Mouse (Mus musculus): Measurements from ENCODE around the gene Pld4.

The Pld4 gene

GRCm38 (mm10) chr12:112743168-112743975, 17.1 kb upstream of the Pld4 start:
- TF ChIP-seq POU5F1 (IDR thresholded peaks at IDR 0.05; ENCODE audit: borderline replicate concordance, low read length) (no peak), CTCF (conservative IDR thresholded peaks at IDR 0.05; ENCODE audit: low read length) (peak; percentile 84), NANOG (IDR thresholded peaks at IDR 0.05; ENCODE audit: borderline replicate concordance, low read length) (no peak)
- Histone ChIP-seq H3K36me3 (ENCODE audit: insufficient read depth, low read length) (peaks cover 62% of the 10 kb centered on the region), H3K9me3 (ENCODE audit: low read length) (no peaks in the 10 kb centered on the region), H3K27me3 (ENCODE audit: insufficient read depth, low read length) (no peaks in the 10 kb centered on the region), H3K4me3 (replicated peaks; ENCODE audit: low read length) (peak overlapping the region; percentile 37), H3K4me1 (replicated peaks; ENCODE audit: low read depth, low read length) (peaks cover 61% of the 10 kb centered on the region)

- Histone ChIP-seq H3K4me3 (replicated peaks; ENCODE audit: low read length) (no peak overlapping the region), H3K36me3 (ENCODE audit: insufficient read depth, low read length) (peaks cover 54% of the 10 kb centered on the region), H3K4me1 (replicated peaks; ENCODE audit: low read depth, low read length) (peaks cover 53% of the 10 kb centered on the region), H3K27me3 (ENCODE audit: insufficient read depth, low read length) (no peaks in the 10 kb centered on the region), H3K9me3 (ENCODE audit: low read length) (no peaks in the 10 kb centered on the region)
- TF ChIP-seq CTCF (conservative IDR thresholded peaks at IDR 0.05; ENCODE audit: low read length): no peak
- no peak for TF ChIP-seq NANOG (IDR thresholded peaks at IDR 0.05; ENCODE audit: borderline replicate concordance, low read length)
- TF ChIP-seq POU5F1 (IDR thresholded peaks at IDR 0.05; ENCODE audit: borderline replicate concordance, low read length): no peak
Observed at GRCm38 (mm10) chr12:112744211-112744610, 16.2 kb upstream of the Pld4 start.

- H3K27me3 ChIP-seq (ENCODE audit: insufficient read depth, low read length): no peaks in the 10 kb centered on the region
- no peak overlapping the region for H3K4me3 ChIP-seq (replicated peaks; ENCODE audit: low read length)
- peaks cover 46% of the 10 kb centered on the region for H3K36me3 ChIP-seq (ENCODE audit: insufficient read depth, low read length)
- no peaks in the 10 kb centered on the region for H3K9me3 ChIP-seq (ENCODE audit: low read length)
- peaks cover 48% of the 10 kb centered on the region for H3K4me1 ChIP-seq (replicated peaks; ENCODE audit: low read depth, low read length)
- TF ChIP-seq NANOG (IDR thresholded peaks at IDR 0.05; ENCODE audit: borderline replicate concordance, low read length) (no peak), CTCF (conservative IDR thresholded peaks at IDR 0.05; ENCODE audit: low read length) (no peak), POU5F1 (IDR thresholded peaks at IDR 0.05; ENCODE audit: borderline replicate concordance, low read length) (no peak)
Observed at GRCm38 (mm10) chr12:112744891-112745580, 15.4 kb upstream of the Pld4 start.

GRCm38 (mm10) chr12:112745716-112746115, 14.7 kb upstream of the Pld4 start:
- 0 out of 2 replicates have a peak, but pooled peaks cover 1% of the 10 kb centered on the region for H3K27me3 ChIP-seq (ENCODE audit: insufficient read depth, low read length)

GRCm38 (mm10) chr12:112746461-112746807, 14.0 kb upstream of the Pld4 start:
- Histone ChIP-seq H3K27me3 (ENCODE audit: insufficient read depth, low read length) (0 out of 2 replicates have a peak, but pooled peaks cover 8% of the 10 kb centered on the region), H3K9me3 (ENCODE audit: low read length) (no peaks in the 10 kb centered on the region), H3K4me1 (replicated peaks; ENCODE audit: low read depth, low read length) (peaks cover 40% of the 10 kb centered on the region), H3K36me3 (ENCODE audit: insufficient read depth, low read length) (peaks cover 33% of the 10 kb centered on the region), H3K4me3 (replicated peaks; ENCODE audit: low read length) (no peak overlapping the region)
- TF ChIP-seq CTCF (conservative IDR thresholded peaks at IDR 0.05; ENCODE audit: low read length) (no peak), POU5F1 (IDR thresholded peaks at IDR 0.05; ENCODE audit: borderline replicate concordance, low read length) (no peak), NANOG (IDR thresholded peaks at IDR 0.05; ENCODE audit: borderline replicate concordance, low read length) (no peak)

More at GRCm38 (mm10) chr12:112745716-112746115, 14.7 kb upstream of the Pld4 start:
- Histone ChIP-seq H3K4me1 (replicated peaks; ENCODE audit: low read depth, low read length) (peaks cover 43% of the 10 kb centered on the region), H3K36me3 (ENCODE audit: insufficient read depth, low read length) (peaks cover 39% of the 10 kb centered on the region), H3K9me3 (ENCODE audit: low read length) (no peaks in the 10 kb centered on the region), H3K4me3 (replicated peaks; ENCODE audit: low read length) (no peak overlapping the region)
- no peak for TF ChIP-seq NANOG (IDR thresholded peaks at IDR 0.05; ENCODE audit: borderline replicate concordance, low read length)
- no peak for TF ChIP-seq POU5F1 (IDR thresholded peaks at IDR 0.05; ENCODE audit: borderline replicate concordance, low read length)
- TF ChIP-seq CTCF (conservative IDR thresholded peaks at IDR 0.05; ENCODE audit: low read length): no peak

GRCm38 (mm10) chr12:112746808-112747605, 13.4 kb upstream of the Pld4 start:
- H3K36me3 ChIP-seq (ENCODE audit: insufficient read depth, low read length): peaks cover 27% of the 10 kb centered on the region
- H3K9me3 ChIP-seq (ENCODE audit: low read length): no peaks in the 10 kb centered on the region
- peaks cover 36% of the 10 kb centered on the region for H3K4me1 ChIP-seq (replicated peaks; ENCODE audit: low read depth, low read length)
- TF ChIP-seq POU5F1 (IDR thresholded peaks at IDR 0.05; ENCODE audit: borderline replicate concordance, low read length) (no peak), NANOG (IDR thresholded peaks at IDR 0.05; ENCODE audit: borderline replicate concordance, low read length) (no peak), CTCF (conservative IDR thresholded peaks at IDR 0.05; ENCODE audit: low read length) (peak; percentile 31)
- H3K4me3 ChIP-seq (replicated peaks; ENCODE audit: low read length): no peak overlapping the region
- H3K27me3 ChIP-seq (ENCODE audit: insufficient read depth, low read length): 0 out of 2 replicates have a peak, but pooled peaks cover 8% of the 10 kb centered on the region

- no peaks in the 10 kb centered on the region for H3K9me3 ChIP-seq (ENCODE audit: low read length)
- TF ChIP-seq NANOG (IDR thresholded peaks at IDR 0.05; ENCODE audit: borderline replicate concordance, low read length): no peak
- no peak for TF ChIP-seq POU5F1 (IDR thresholded peaks at IDR 0.05; ENCODE audit: borderline replicate concordance, low read length)
- no peak for TF ChIP-seq CTCF (conservative IDR thresholded peaks at IDR 0.05; ENCODE audit: low read length)
- no peak overlapping the region for H3K4me3 ChIP-seq (replicated peaks; ENCODE audit: low read length)
- peaks cover 23% of the 10 kb centered on the region for H3K36me3 ChIP-seq (ENCODE audit: insufficient read depth, low read length)
- H3K4me1 ChIP-seq (replicated peaks; ENCODE audit: low read depth, low read length): peaks cover 33% of the 10 kb centered on the region
- H3K27me3 ChIP-seq (ENCODE audit: insufficient read depth, low read length): 0 out of 2 replicates have a peak, but pooled peaks cover 8% of the 10 kb centered on the region
Observed at GRCm38 (mm10) chr12:112747606-112747970, 12.9 kb upstream of the Pld4 start.

- peaks cover 28% of the 10 kb centered on the region for H3K4me1 ChIP-seq (replicated peaks; ENCODE audit: low read depth, low read length)
- TF ChIP-seq CTCF (conservative IDR thresholded peaks at IDR 0.05; ENCODE audit: low read length) (no peak), POU5F1 (IDR thresholded peaks at IDR 0.05; ENCODE audit: borderline replicate concordance, low read length) (no peak), NANOG (IDR thresholded peaks at IDR 0.05; ENCODE audit: borderline replicate concordance, low read length) (no peak)
Observed at GRCm38 (mm10) chr12:112750976-112751375, 9.5 kb upstream of the Pld4 start.

More at GRCm38 (mm10) chr12:112750976-112751375, 9.5 kb upstream of the Pld4 start:
- no peaks in the 10 kb centered on the region for H3K9me3 ChIP-seq (ENCODE audit: low read length)
- H3K36me3 ChIP-seq (ENCODE audit: insufficient read depth, low read length): no peaks in the 10 kb centered on the region
- H3K27me3 ChIP-seq (ENCODE audit: insufficient read depth, low read length): 0 out of 2 replicates have a peak, but pooled peaks cover 8% of the 10 kb centered on the region
- H3K4me3 ChIP-seq (replicated peaks; ENCODE audit: low read length): no peak overlapping the region

Measured in E14TG2a.4 (cell line).